Mouse (Mus musculus) Patski (cell line): ENCODE measurements around the gene Itpk1. TPM values are rescaled to one million over a fixed set of nuclear protein-coding genes. Genes with fewer than 3 reads are reported as not detected.

Experiments
- ATAC-seq: fragments of 100-300 bp; one replicate; pipeline ENCODE4 v1.8.0; 2021
- CTCF ChIA-PET: fragments of 350-600 bp; sonication (Branson Sonifier 250); formaldehyde crosslinking; loops from one replicate; lab custom pipeline; 2022; ENCODE audit warnings: inconsistent platforms; lab: Charles Lee
- POLR2A ChIA-PET: fragments of 350-600 bp; sonication (Branson Sonifier 250); formaldehyde crosslinking; loops from one replicate; lab custom pipeline; 2022; ENCODE audit warnings: antibody characterized with exemption, inconsistent platforms; lab: Charles Lee
- DNase-seq: peaks from one replicate; pipeline ENCODE4 v3.0.0-alpha.2; 2011; ENCODE audit warnings: low read depth, low spot score
- H3K27me3 ChIP-seq: fragments of 371-371 bp; one replicate; pipeline ENCODE4 v1.5.1; 2021
- CTCF ChIP-seq: fragments of 100-300 bp; IDR thresholded peaks from one replicate; pipeline ENCODE4 v1.5.1; 2021
- in situ Hi-C: fragments of 300-500 bp; cut with MboI; formaldehyde crosslinking; loops from 3 replicates; pipeline ENCODE4 v1.11.1; 2018; ENCODE audit warnings: low pct_unique_long_range_greater_than_20kb, mixed read lengths
- polyA plus RNA-seq: library from polyadenylated mRNA; unstranded; gene quantifications from one replicate; pipeline ENCODE4 v1.2.3, GENCODE M21; 2021

Gene Itpk1
- polyA plus RNA-seq, 1 experiment from 2014 or later, result 22.9 TPM

DNA sequence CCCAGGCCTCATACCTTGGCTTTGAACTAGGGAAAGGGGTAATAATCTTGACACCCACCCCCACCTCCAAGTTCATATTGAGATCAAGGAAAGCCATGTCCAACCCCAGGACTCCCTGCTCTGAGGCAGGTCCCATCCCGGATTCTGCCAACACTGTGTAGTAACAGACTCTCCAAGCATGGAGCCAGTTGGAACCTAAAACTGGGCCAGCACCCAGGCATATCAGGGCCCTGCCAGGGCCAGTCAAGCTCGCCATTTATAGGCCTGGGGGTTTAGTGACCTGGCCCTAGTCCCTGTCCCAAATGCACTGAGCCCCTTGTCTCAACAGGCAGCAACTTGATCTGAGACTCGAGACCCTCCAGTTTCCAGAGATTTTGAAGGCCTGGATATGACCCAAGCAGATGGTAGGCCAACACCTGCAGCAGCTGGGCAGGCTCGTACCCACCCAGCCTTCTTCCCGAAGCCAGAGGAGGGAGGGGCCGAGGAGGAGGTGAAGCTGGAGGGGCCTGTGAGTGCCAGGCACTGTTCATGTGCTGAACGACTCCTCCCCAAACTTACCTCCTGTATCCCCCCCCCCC lies 21.9 kb downstream of the Itpk1 start:
- DNase-seq (no peak), ATAC-seq (no peak)
- in situ Hi-C loops, result no loop called here
- TF ChIP-seq CTCF, result no peak
- ChIA-PET CTCF (interaction anchor here (1.5 kb wide), 1 partner anchor 22 kb away, joined by 3 read pairs; the partner anchor contains the start of gene Itpk1), POLR2A (interaction anchor here (2.2 kb wide), 1 partner anchor 10 kb away, joined by 4 read pairs; no protein-coding TSS in a partner anchor)
- no peaks in the 10 kb centered on the region for H3K27me3 ChIP-seq

DNA sequence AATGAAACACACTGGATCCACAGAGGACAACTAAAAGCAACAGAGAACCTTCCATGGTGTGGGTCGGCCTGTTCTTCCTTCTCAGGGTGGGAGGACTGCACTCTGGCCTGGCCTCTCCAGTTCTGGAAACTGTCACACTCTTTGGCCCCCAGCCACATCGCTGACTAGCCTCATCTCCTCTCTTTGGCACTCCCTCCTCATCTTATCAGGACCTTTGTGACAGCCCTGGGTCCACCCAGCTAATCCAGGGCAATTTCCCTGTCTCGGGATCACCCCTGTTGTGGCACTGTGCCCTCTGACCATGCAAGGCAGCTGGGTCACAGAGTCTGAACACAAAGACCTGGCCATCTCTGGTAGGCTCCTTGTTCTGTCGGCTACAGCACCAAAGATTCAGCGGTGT lies 22.6 kb downstream of the Itpk1 start:
- in situ Hi-C loops, result no loop called here
- POLR2A ChIA-PET, result interaction anchor here (2.2 kb wide), 1 partner anchor 9 kb away, joined by 4 read pairs; no protein-coding TSS in a partner anchor
- H3K27me3 ChIP-seq, result no peaks in the 10 kb centered on the region
- DNase-seq, result no peak
- no peak for ATAC-seq
- no peak for TF ChIP-seq CTCF
- CTCF ChIA-PET, result interaction anchor here (1.5 kb wide), 1 partner anchor 23 kb away, joined by 3 read pairs; the partner anchor contains the start of gene Itpk1

DNA sequence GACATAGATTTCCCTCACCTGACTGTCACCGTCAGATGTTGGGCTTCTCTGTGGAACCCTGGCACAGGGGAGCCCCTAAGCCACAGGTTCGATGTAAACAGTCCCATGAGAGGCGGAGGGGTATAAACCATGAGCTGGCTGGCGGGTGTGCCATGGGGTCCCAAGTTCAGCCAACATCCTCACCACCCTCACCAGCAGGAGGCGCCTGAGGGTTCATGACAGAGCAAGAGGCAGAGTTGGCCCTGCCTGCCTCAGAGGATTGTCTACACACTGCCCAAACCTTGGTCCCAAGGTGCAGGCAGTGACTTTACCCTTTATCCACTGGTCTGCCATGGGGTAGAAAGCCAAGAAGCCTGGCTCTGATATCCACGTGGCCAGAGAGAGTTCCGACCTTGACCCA lies 23.1 kb downstream of the Itpk1 start:
- no peak for TF ChIP-seq CTCF
- DNase-seq, result no peak
- no peaks in the 10 kb centered on the region for H3K27me3 ChIP-seq
- ATAC-seq, result no peak
- CTCF ChIA-PET, result no interaction called here
- POLR2A ChIA-PET, result no interaction called here
- in situ Hi-C loops, result no loop called here

DNA sequence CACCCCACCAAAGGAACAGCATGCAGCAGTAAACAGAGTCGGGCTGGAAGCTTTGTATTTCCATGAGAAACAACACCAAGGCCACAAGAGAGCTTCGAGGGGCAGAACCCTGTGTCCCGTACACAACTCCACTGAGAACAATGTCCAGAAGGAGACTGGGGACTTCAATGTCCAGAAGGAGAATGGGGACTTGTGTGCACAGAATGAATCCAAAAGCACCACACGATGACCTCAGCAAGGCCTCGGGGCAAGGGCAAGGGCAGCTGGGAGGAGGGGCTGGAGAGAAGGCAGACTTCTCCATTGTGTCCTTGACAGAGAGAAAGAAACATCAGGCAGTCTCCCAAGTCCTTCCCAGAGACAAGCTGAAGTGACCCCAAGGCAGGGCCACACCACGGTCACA lies 25.9 kb downstream of the Itpk1 start:
- ChIA-PET CTCF (interaction anchor here (1.5 to 1.7 kb wide), 3 partner anchors 9 to 66 kb away, joined by 3 to 9 read pairs (median 5); no protein-coding TSS in a partner anchor), POLR2A (no interaction called here)
- DNase-seq (no peak), ATAC-seq (no peak)
- no peaks in the 10 kb centered on the region for H3K27me3 ChIP-seq
- in situ Hi-C loops, result no loop called here
- no peak for TF ChIP-seq CTCF

DNA sequence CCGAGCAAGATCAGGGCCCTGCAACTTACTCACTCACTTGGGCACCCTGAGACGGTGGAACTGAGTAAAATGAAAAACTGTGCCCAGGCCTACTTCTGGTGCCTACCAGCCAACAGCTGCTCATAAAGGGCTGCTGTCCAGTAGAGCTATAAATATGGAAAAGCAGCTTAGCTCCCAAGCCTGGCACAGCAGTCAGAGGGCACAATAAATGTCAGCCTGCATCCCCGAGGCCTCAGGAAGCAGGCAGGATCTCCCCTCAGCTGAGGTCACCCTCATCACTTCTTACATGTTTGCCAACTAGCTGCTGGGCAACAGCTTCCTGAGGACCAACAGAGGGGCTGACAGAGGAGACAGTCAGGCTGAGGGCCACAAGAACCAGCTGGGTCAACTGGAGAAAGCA lies 27.6 kb downstream of the Itpk1 start:
- H3K27me3 ChIP-seq, result no peaks in the 10 kb centered on the region
- no peak for DNase-seq
- TF ChIP-seq CTCF, result no peak
- in situ Hi-C loops, result no loop called here
- ChIA-PET CTCF (no interaction called here), POLR2A (no interaction called here)
- no peak for ATAC-seq

DNA sequence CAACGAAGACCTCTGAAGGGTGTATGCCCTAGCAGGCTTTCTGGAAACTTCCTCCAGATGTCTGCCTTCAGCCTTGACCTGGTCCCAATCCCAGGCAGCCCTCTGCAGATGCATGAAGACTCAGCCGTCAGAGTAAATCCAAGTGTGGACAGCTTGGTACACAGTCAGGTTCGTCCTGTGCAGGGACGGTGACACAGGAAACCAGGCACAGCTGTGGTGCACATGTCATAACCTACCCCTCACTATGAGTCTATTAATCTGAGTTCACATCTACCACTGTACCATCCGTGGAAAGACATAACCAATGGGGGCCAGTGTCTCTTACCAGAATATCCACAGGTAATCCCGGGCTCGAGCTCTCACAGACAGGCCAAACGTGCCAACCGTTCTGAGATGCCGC lies 30.2 kb downstream of the Itpk1 start:
- TF ChIP-seq CTCF, result no peak
- no peaks in the 10 kb centered on the region for H3K27me3 ChIP-seq
- ATAC-seq (no peak), DNase-seq (no peak)
- POLR2A ChIA-PET, result no interaction called here
- in situ Hi-C loops, result no loop called here
- CTCF ChIA-PET, result no interaction called here

DNA sequence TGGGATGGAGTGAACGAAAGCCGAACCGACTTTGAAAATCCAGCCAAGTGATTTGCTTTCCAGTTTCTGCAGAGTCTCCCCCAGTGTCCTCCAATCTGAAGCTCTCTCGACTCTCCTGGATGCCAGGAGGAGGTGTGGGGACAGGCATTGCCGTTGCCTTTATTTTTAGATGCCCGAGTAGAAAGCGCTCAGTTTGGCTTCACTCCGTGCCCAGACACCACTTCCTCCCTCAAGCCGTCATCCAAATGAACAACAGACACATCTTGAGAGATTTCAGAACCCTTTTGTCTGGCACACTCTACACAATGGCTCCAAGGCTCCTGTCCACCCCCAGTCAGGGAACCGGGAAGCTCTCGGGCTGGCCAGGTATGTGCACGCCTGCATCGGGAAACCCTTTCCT lies 30.6 kb downstream of the Itpk1 start:
- ChIA-PET POLR2A (no interaction called here), CTCF (no interaction called here)
- no peak for TF ChIP-seq CTCF
- no peak for DNase-seq
- in situ Hi-C loops, result no loop called here
- no peak for ATAC-seq
- no peaks in the 10 kb centered on the region for H3K27me3 ChIP-seq

DNA sequence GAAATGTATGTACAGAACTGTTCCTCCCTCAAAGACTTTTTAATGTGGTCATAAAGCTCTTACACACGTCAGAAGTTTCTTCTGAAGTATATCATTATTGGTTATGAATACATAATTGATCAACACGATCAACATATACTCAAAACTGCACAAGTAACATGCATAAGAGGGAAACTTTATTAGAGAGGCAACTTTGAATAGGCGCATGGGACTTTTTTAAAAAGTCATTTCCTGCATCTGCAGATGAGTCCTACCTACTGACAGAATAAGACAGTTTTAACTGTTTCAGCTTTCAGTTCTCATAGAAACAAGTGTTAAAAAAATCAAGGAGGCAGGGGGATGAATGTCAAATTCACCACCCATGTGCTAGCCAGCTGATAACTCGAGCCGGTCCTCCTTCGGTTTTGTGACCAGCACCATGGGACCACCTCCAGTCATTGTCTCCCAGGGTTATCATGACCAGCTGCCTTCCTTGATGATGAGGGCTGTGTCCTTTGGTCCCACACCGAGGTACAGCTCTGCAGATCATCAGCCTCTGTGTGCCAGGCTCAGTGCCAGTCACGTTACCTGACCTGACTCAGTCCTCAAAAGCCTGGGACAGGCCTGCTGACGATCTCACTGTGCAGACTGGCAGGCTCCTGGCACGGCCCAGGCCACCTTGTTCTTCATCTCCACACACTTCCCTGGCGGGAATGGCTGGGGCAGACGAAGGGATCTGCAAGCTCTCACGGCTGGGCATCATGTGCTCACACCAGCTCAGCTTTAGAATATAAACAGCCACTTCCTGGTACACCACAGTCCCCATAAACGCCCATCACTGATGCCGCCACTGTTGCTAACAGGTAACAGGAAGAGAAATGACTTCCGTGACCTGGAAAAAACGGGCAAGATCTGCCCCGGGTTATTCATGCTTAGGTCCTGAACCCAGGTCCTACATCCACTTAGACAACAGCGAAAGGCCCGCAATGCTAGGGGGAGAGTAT lies 31.6 kb downstream of the Itpk1 start:
- no peak for TF ChIP-seq CTCF
- in situ Hi-C loops, result no loop called here
- ATAC-seq, result no peak
- no peaks in the 10 kb centered on the region for H3K27me3 ChIP-seq
- CTCF ChIA-PET, result interaction anchor here (1.2 to 1.3 kb wide), 2 partner anchors 29 to 30 kb away, joined by 3 to 4 read pairs; no protein-coding TSS in a partner anchor
- no peak for DNase-seq
- POLR2A ChIA-PET, result interaction anchor here (1.2 kb wide), 1 partner anchor 10 kb away, joined by 4 read pairs; no protein-coding TSS in a partner anchor

DNA sequence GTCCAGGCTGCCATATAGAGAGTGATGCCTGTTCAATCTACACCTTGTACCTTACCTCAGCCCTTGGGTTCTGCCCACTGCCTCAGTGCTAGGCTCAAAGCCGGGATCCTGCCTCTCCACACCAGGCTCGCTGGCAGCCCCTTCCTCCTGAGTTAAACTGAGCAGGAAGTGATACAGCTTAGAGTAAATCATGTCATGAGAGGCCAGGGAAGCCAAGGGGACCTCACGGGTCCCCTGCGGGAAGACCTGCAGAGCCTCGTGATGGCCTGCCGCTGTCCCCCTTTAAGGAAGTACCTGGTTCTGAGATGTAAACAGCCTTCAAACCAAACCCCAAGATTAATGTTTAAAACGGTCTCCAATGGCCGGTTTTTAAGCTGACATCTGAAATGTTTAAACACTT lies 32.6 kb downstream of the Itpk1 start:
- ChIA-PET CTCF (interaction anchor here (1.2 to 1.3 kb wide), 3 partner anchors 9 to 30 kb away, joined by 3 to 4 read pairs (median 4); no protein-coding TSS in a partner anchor), POLR2A (interaction anchor here (1.2 kb wide), 1 partner anchor 11 kb away, joined by 4 read pairs; no protein-coding TSS in a partner anchor)
- no peak for TF ChIP-seq CTCF
- in situ Hi-C loops, result no loop called here
- DNase-seq (no peak), ATAC-seq (no peak)
- no peaks in the 10 kb centered on the region for H3K27me3 ChIP-seq

DNA sequence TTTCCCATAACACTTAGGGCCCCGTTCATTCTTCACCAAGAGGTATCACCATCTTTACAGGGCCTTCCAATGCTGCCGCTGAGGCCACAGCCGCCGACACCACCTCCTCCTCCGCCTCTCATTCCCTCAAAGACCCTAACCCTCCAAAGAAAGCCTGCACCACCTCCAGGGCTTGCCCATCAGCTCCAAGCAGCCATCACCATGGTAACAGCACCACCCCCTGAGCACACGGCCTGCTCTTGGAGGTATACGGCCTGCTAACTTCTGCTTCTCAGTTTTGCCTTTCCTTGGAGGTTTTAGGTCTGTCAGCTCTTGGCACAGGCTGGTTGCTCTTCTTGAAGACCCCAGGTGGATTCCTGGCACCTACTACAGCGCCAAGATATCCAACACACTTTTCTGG lies 33.9 kb downstream of the Itpk1 start:
- ATAC-seq, result no peak
- ChIA-PET POLR2A (no interaction called here), CTCF (no interaction called here)
- in situ Hi-C loops, result no loop called here
- TF ChIP-seq CTCF, result no peak
- no peaks in the 10 kb centered on the region for H3K27me3 ChIP-seq
- no peak for DNase-seq
